Mouse (Mus musculus) limb, embryonic 14.5 days (tissue): ENCODE results near the gene Itga2b. TPM values are rescaled to one million over a fixed set of nuclear protein-coding genes. Genes with fewer than 3 reads are reported as not detected.

ENCODE experiments used
- ATAC-seq: fragments of 200-750 bp; cut with Nextera tagmentation; 2 replicates; pipeline ENCODE4 v1.8.0; 2017; ENCODE audit warnings: low read depth, moderate number of reproducible peaks, moderate TSS enrichment; ENCODE audit not compliant: low FRiP score
- DNase-seq: peaks from one replicate; pipeline ENCODE4 v3.0.0-alpha.2; 2015; ENCODE audit warnings: low spot score
- H3K27ac ChIP-seq: fragments of 300-500 bp; sonication (generic); replicated peaks from 2 replicates; pipeline ENCODE4 v1.5.1; 2014; ENCODE audit warnings: low read depth, mild to moderate bottlenecking, low read length, moderate library complexity, mixed read lengths
- H3K27me3 ChIP-seq: fragments of 300-500 bp; sonication (generic); 2 replicates; pipeline ENCODE4 v1.6.1; 2014; ENCODE audit warnings: low read length, mixed read lengths; ENCODE audit not compliant: control insufficient read depth, insufficient read depth
- H3K36me3 ChIP-seq: fragments of 300-500 bp; sonication (generic); 2 replicates; pipeline ENCODE4 v1.6.1; 2014; ENCODE audit warnings: mild to moderate bottlenecking, low read length, moderate library complexity, mixed read lengths; ENCODE audit not compliant: control insufficient read depth, insufficient read depth
- H3K4me1 ChIP-seq: fragments of 300-500 bp; sonication (generic); 2 replicates; pipeline ENCODE4 v1.6.1; 2014; ENCODE audit warnings: antibody characterized with exemption, low read length, mixed read lengths; ENCODE audit not compliant: control insufficient read depth, insufficient read depth
- H3K4me2 ChIP-seq: fragments of 300-500 bp; sonication (generic); replicated peaks from 2 replicates; pipeline ENCODE4 v1.6.1; 2014; ENCODE audit warnings: low read depth, mild to moderate bottlenecking, low read length, moderate library complexity; ENCODE audit not compliant: severe bottlenecking
- H3K4me3 ChIP-seq: fragments of 300-500 bp; sonication (generic); replicated peaks from 2 replicates; pipeline ENCODE4 v1.5.1; 2014; ENCODE audit warnings: low read length
- H3K9ac ChIP-seq: fragments of 300-500 bp; sonication (generic); 2 replicates; pipeline ENCODE4 v1.6.1; 2014; ENCODE audit warnings: mild to moderate bottlenecking, low read depth, low read length, moderate library complexity; ENCODE audit not compliant: severe bottlenecking
- H3K9me3 ChIP-seq: fragments of 300-500 bp; sonication (generic); 2 replicates; pipeline ENCODE4 v1.6.1; 2016; ENCODE audit warnings: low read length; ENCODE audit not compliant: control insufficient read depth
- POLR2A ChIP-seq: fragments of 200-500 bp; IDR thresholded peaks from 2 replicates; pipeline ENCODE4 v1.8.0; 2012; ENCODE audit warnings: inconsistent platforms, mild to moderate bottlenecking, moderate library complexity, borderline replicate concordance; ENCODE audit not compliant: insufficient read depth, insufficient read length; ENCODE audit errors: extremely low read depth
- WGBS: fragments of 180-500 bp; shearing (Covaris S2); extraction: QIAGEN DNeasy Blood & Tissue Kit; methylation state at CpG from one replicate; pipeline ENCODE4 v1.1.7; 2014; 5-methylcytosine and 5-hydroxymethylcytosine counted together
- polyA plus RNA-seq, 2 experiments: library from polyadenylated mRNA; depleted of rRNA in 1 of 2; stranded (reverse) in 1 of 2; unstranded in 1 of 2; fragments of >200 nt; fragmentation: Nextera tagmentation in 1 of 2; extraction: Ambion mirVana in 1 of 2; gene quantifications; 2 replicates each; pipeline versions ENCODE4 v1.2.1 to v1.2.3; 2012 to 2014

Itga2b gene
- polyA plus RNA-seq, 2 experiments = 3.5 to 7.0 TPM

GRCm38 (mm10) chr11:102432115-102432843 is 37.6 kb downstream of the Itga2b start:
- H3K4me1 ChIP-seq = peaks cover 11% of the 10 kb centered on the region
- no peak overlapping the region for H3K4me3 ChIP-seq
- 65% methylated on average over 16 of the region's 16 CpGs for WGBS
- peaks cover 42% of the 10 kb centered on the region for H3K36me3 ChIP-seq
- ATAC-seq (no peak), DNase-seq (no peak)
- H3K9me3 ChIP-seq = no peaks in the 10 kb centered on the region
- no peak for TF ChIP-seq POLR2A
- H3K27me3 ChIP-seq = no peaks in the 10 kb centered on the region
- peak overlapping the region; percentile 31; the same call in 1 of the 2 replicates for H3K9ac ChIP-seq
- H3K4me2 ChIP-seq = no peak overlapping the region
- no peak overlapping the region for H3K27ac ChIP-seq

DNA sequence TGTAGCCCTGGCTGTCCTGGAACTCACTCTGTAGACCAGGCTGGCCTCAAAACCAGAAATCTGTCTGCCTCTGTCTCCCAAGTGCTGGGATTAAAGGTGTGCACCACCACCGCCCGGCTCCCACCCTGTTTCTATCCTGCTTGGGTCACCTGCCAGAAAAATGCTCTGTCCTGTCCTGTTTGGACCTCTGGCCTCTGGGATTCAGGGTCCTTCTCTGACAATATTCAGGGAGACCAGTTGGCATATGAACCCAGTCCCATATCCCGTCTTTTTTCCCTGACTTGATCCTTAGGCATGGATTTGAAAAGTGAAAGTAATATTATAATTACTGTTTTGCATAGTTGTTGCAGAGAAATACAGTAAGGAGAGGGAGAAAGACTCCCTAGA is 38.2 kb downstream of the Itga2b start:
- H3K9ac ChIP-seq = no peak overlapping the region
- H3K4me2 ChIP-seq = no peak overlapping the region
- no peak for TF ChIP-seq POLR2A
- DNase-seq (no peak), ATAC-seq (no peak)
- peaks cover 9% of the 10 kb centered on the region for H3K4me1 ChIP-seq
- WGBS = 77% methylated on average over 3 of the region's 3 CpGs
- no peak overlapping the region for H3K4me3 ChIP-seq
- no peaks in the 10 kb centered on the region for H3K9me3 ChIP-seq
- H3K27me3 ChIP-seq = no peaks in the 10 kb centered on the region
- H3K27ac ChIP-seq = no peak overlapping the region
- peaks cover 37% of the 10 kb centered on the region for H3K36me3 ChIP-seq

DNA sequence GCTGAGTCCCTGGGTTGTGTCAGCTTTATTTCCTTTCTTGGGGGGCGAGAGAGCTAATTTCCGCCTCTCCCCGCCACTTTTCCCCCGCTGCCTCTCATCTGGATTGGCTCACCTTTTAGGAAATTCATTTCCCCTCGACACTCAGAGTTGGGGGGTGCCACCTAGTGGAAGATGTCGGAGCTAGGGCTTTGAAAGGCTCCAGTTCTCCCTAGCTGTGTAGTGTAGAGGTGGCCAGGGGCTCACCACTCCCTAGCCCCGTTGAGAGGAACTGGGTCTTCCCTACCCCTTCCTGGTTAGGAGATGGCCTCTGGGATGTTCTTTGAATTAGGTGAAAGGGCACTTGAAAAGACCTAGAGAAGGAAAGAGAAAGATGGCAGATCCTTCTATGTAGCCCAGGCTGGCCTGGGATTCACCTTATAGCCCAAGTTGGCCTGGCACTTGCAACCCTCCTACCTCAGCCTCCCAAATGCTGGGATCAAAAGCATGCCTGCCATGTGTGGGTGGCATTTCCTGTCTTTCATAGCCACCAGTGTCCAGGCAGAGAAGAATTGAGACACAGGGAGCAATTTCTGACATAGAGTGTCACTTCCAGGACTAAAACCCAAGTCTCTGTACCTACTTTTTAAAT is 38.8 kb downstream of the Itga2b start:
- no peaks in the 10 kb centered on the region for H3K9me3 ChIP-seq
- peaks cover 9% of the 10 kb centered on the region for H3K4me1 ChIP-seq
- H3K9ac ChIP-seq = peak overlapping the region; percentile 49
- ATAC-seq (0 out of 2 replicates have a peak, but pooled peaks have one; percentile 27), DNase-seq (peak; percentile 89)
- H3K27me3 ChIP-seq = no peaks in the 10 kb centered on the region
- 3% methylated on average over 7 of the region's 7 CpGs for WGBS
- peak overlapping the region; percentile 63 for H3K4me3 ChIP-seq
- H3K4me2 ChIP-seq = peak overlapping the region; percentile 86
- no peak for TF ChIP-seq POLR2A
- H3K36me3 ChIP-seq = peaks cover 32% of the 10 kb centered on the region
- peak overlapping the region; percentile 67 for H3K27ac ChIP-seq

- ATAC-seq = peak; percentile 95
- under 1% methylated on average over 29 of the region's 29 CpGs for WGBS
These were observed 39.6 kb downstream of the Itga2b start, which contains the start of gene Grn for GRCm38 (mm10) chr11:102430121-102431017. TSS of gene Grn (plus strand) at chr11:102430315.

DNA sequence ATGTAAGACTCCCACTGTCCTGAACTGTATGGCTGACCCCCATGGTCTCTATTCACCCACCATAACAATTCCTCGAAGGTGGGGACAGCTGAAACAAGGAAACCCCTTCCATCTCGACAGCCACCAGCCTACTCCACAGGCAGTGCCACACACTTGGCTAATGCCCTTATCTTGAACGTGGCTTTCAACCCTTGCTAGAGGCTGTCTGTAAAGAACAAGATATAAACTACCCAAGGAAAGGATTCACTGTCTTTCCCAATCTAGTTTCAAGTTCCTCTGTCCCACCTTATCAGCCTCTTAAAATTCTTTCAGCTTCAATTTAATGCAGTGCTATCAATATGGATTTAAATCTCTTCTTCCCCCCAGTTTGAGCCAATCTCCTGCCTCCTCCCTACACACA is 40.4 kb downstream of the Itga2b start:
- WGBS = 41% methylated on average over 3 of the region's 3 CpGs
- H3K27me3 ChIP-seq = no peaks in the 10 kb centered on the region
- H3K4me3 ChIP-seq = peak overlapping the region; percentile 63
- H3K9ac ChIP-seq = peak overlapping the region; percentile 48
- peaks cover 16% of the 10 kb centered on the region for H3K36me3 ChIP-seq
- H3K27ac ChIP-seq = no peak overlapping the region
- no peak for DNase-seq
- H3K4me2 ChIP-seq = peak overlapping the region; percentile 86
- no peak for ATAC-seq
- H3K9me3 ChIP-seq = no peaks in the 10 kb centered on the region
- H3K4me1 ChIP-seq = peaks cover 9% of the 10 kb centered on the region
- TF ChIP-seq POLR2A = no peak

More at GRCm38 (mm10) chr11:102430121-102431017, 39.6 kb downstream of the Itga2b start, which contains the start of gene Grn:
- DNase-seq = peak; percentile 98
- Histone ChIP-seq H3K4me2 (peak within 1 kb of the TSS; percentile 86), H3K36me3 (peaks cover 24% of the 10 kb centered on the region), H3K4me3 (peak within 1 kb of the TSS; percentile 63), H3K9ac (peak within 1 kb of the TSS; percentile 49), H3K4me1 (peaks cover 9% of the 10 kb centered on the region), H3K27me3 (no peaks in the 10 kb centered on the region), H3K27ac (peak within 1 kb of the TSS; percentile 67), H3K9me3 (no peaks in the 10 kb centered on the region)
- no peak for TF ChIP-seq POLR2A
